Mouse (Mus musculus) megakaryocyte, embryonic 14.5 days (primary cell): ENCODE data around the gene Cdh6. TPM values are rescaled to one million over a fixed set of nuclear protein-coding genes. Genes with fewer than 3 reads are reported as not detected.

Source experiments
- H3K27me3 ChIP-seq: replicated peaks from 2 replicates; pipeline ENCODE3; 2012; ENCODE audit warnings: inconsistent platforms
- H3K36me3 ChIP-seq: replicated peaks from 2 replicates; pipeline ENCODE3; 2012; ENCODE audit warnings: low read length, inconsistent platforms, mixed read lengths
- H3K4me1 ChIP-seq: 2 replicates; pipeline ENCODE4 v1.6.1; 2012; ENCODE audit warnings: inconsistent platforms
- H3K4me3 ChIP-seq: replicated peaks from 2 replicates; pipeline ENCODE3; 2012; ENCODE audit warnings: moderate library complexity, mild to moderate bottlenecking, inconsistent platforms
- H3K9me3 ChIP-seq: 2 replicates; pipeline ENCODE4 v1.6.1; 2012; ENCODE audit warnings: inconsistent platforms
- FLI1 ChIP-seq: IDR thresholded peaks from 2 replicates; pipeline ENCODE4 v1.6.1; 2012; ENCODE audit warnings: low read length, inconsistent platforms, mixed read lengths
- GATA1 ChIP-seq: IDR thresholded peaks from 3 replicates; pipeline ENCODE4 v1.6.1; 2012; ENCODE audit warnings: mixed read lengths, low read length, inconsistent platforms, borderline replicate concordance
- polyA plus RNA-seq: library from polyadenylated mRNA; stranded (reverse); fragments of >175 nt; gene quantifications from 2 replicates; pipeline ENCODE4 v1.2.3, GENCODE M21; 2012; ENCODE audit warnings: low replicate concordance; ENCODE audit not compliant: insufficient read depth

Gene Cdh6
- polyA plus RNA-seq, 1 experiment: not detected

- TF ChIP-seq GATA1: no peak
- no peak for TF ChIP-seq FLI1
- Histone ChIP-seq H3K36me3 (no peaks in the 10 kb centered on the region), H3K4me1 (no peaks in the 10 kb centered on the region), H3K9me3 (no peaks in the 10 kb centered on the region), H3K27me3 (no peaks in the 10 kb centered on the region), H3K4me3 (no peak overlapping the region)
These were observed 73.1 kb downstream of the Cdh6 start for GRCm38 (mm10) chr15:13100341-13100740.

GRCm38 (mm10) chr15:13097861-13098260 lies 75.6 kb downstream of the Cdh6 start:
- Histone ChIP-seq H3K4me1 (no peaks in the 10 kb centered on the region), H3K9me3 (no peaks in the 10 kb centered on the region), H3K27me3 (no peaks in the 10 kb centered on the region), H3K4me3 (no peak overlapping the region), H3K36me3 (no peaks in the 10 kb centered on the region)
- TF ChIP-seq FLI1 (no peak), GATA1 (no peak)

GRCm38 (mm10) chr15:13095406-13095805 lies 78.1 kb downstream of the Cdh6 start:
- no peaks in the 10 kb centered on the region for H3K4me1 ChIP-seq
- no peak for TF ChIP-seq GATA1
- TF ChIP-seq FLI1: no peak
- H3K9me3 ChIP-seq: no peaks in the 10 kb centered on the region
- no peaks in the 10 kb centered on the region for H3K27me3 ChIP-seq
- no peak overlapping the region for H3K4me3 ChIP-seq
- H3K36me3 ChIP-seq: no peaks in the 10 kb centered on the region

GRCm38 (mm10) chr15:13094881-13095256 lies 78.6 kb downstream of the Cdh6 start:
- Histone ChIP-seq H3K27me3 (no peaks in the 10 kb centered on the region), H3K4me1 (no peaks in the 10 kb centered on the region), H3K36me3 (no peaks in the 10 kb centered on the region), H3K9me3 (no peaks in the 10 kb centered on the region), H3K4me3 (no peak overlapping the region)
- TF ChIP-seq FLI1 (no peak), GATA1 (no peak)

DNA sequence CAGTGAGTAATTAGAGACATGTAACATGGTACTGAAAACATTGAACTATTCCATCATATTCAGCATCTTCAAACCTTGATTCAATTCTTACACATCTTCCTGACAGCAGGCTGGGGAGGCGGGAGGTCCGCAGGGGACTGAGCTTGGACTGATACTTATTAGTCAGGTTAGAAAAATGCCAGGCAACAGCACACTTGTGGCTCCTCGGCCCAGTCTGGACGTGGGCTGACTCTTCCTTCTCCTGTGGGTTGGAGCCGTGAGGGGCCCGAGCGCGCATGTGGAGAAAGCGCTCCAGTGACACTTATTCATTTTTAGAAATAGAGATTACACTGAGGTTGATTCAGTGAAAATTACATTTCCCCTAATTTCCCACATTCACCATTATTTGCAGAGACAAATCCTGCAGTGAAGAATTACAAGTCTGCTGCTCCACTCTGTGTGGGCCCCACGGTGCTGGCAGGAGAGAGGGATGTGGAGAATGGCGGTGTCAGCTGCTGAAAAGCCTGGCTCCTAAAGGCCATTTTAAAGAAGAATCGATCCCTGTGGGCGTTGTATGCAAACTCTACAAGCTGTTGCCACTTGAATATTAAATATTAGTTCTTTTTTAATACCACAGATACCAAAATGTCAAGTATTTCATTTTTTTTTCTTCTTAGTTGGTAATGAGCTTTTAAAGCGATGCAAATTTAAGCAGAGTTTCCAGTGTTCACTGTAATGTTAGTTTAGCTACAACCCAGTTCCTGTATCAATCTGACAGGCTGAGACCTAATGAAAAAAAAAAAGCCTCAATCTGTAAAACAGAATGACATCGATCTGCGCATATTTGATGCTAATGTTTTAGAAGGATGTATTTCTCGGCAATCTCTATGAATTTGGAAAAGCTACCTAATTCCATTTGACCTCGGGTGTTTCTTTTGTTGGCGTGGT lies 79.3 kb downstream of the Cdh6 start:
- no peaks in the 10 kb centered on the region for H3K27me3 ChIP-seq
- H3K4me1 ChIP-seq: no peaks in the 10 kb centered on the region
- TF ChIP-seq FLI1 (no peak), GATA1 (no peak)
- no peak overlapping the region for H3K4me3 ChIP-seq
- H3K36me3 ChIP-seq: no peaks in the 10 kb centered on the region
- no peaks in the 10 kb centered on the region for H3K9me3 ChIP-seq

GRCm38 (mm10) chr15:13092064-13092463 lies 81.4 kb downstream of the Cdh6 start:
- H3K27me3 ChIP-seq: no peaks in the 10 kb centered on the region
- H3K4me3 ChIP-seq: no peak overlapping the region
- H3K9me3 ChIP-seq: no peaks in the 10 kb centered on the region
- TF ChIP-seq GATA1 (no peak), FLI1 (no peak)
- no peaks in the 10 kb centered on the region for H3K36me3 ChIP-seq
- H3K4me1 ChIP-seq: no peaks in the 10 kb centered on the region

GRCm38 (mm10) chr15:13088504-13089058 lies 84.9 kb downstream of the Cdh6 start:
- H3K4me3 ChIP-seq: no peak overlapping the region
- TF ChIP-seq GATA1 (no peak), FLI1 (no peak)
- H3K36me3 ChIP-seq: no peaks in the 10 kb centered on the region
- no peaks in the 10 kb centered on the region for H3K4me1 ChIP-seq
- H3K9me3 ChIP-seq: 0 out of 2 replicates have a peak, but pooled peaks cover 3% of the 10 kb centered on the region
- H3K27me3 ChIP-seq: no peaks in the 10 kb centered on the region

GRCm38 (mm10) chr15:13084746-13085145 lies 88.7 kb downstream of the Cdh6 start:
- Histone ChIP-seq H3K27me3 (no peaks in the 10 kb centered on the region), H3K9me3 (peaks cover 7% of the 10 kb centered on the region; the same call in 1 of the 2 replicates), H3K4me1 (no peaks in the 10 kb centered on the region), H3K4me3 (no peak overlapping the region), H3K36me3 (no peaks in the 10 kb centered on the region)
- TF ChIP-seq GATA1 (no peak), FLI1 (no peak)

DNA sequence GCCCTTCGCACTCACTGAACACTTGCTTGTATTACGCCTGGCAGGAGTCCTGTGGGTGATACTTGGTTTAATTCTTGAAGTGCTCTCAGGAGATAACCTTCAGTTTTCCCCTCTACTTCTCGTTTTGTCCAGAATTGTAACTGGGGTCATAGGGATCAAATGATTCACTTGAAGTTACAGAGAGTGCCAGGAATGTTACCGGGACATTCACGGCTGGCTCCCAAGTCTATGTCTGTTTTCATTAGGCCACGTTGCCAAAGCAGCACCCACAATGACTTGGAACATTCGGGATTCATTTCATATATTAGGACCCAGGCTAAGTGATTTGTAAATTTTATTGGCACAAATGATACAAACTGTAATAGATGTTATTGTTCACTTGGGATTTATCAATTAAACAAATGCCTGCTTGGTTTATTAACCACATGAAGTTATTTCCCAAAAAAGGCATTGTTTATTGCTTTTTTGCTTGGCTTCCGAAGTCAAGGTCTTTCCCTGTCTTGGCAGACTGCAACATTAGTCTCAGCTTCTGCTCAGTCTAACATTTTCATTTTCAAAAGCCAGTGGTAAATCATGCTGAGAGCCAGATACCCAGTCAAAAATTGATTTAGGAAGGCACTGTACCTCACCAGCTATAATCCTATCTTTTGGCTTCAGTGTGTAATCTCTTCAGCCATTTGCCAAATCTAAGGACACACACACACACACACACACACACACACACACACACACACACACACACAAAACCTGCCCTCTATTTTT lies 96.4 kb downstream of the Cdh6 start:
- peaks cover 4% of the 10 kb centered on the region; the same call in 1 of the 2 replicates for H3K9me3 ChIP-seq

More for the DNA sequence above, 96.4 kb downstream of the Cdh6 start:
- Histone ChIP-seq H3K27me3 (no peaks in the 10 kb centered on the region), H3K4me3 (no peak overlapping the region), H3K36me3 (no peaks in the 10 kb centered on the region), H3K4me1 (no peaks in the 10 kb centered on the region)
- TF ChIP-seq FLI1 (no peak), GATA1 (no peak)
